Mouse (Mus musculus) kidney, postnatal 0 days (tissue): Measurements from ENCODE around the gene Snrpe. TPM values are rescaled to one million over a fixed set of nuclear protein-coding genes. Genes with fewer than 3 reads are reported as not detected.
A peak's percentile ranks its signal among the peaks of the same experiment; 100 is the strongest.

Experiments used
- ATAC-seq: fragments of 200-750 bp; cut with Nextera tagmentation; replicated peaks from 2 replicates; pipeline ENCODE4 v1.8.0; 2017; ENCODE audit warnings: low read depth, moderate number of reproducible peaks, moderate TSS enrichment, moderate library complexity; ENCODE audit not compliant: low FRiP score
- DNase-seq: peaks from one replicate; pipeline ENCODE4 v3.0.0-alpha.2; 2016; ENCODE audit warnings: low spot score
- H3K27ac ChIP-seq: fragments of 300-500 bp; sonication (generic); 2 replicates; pipeline ENCODE4 v1.5.1; 2014; ENCODE audit warnings: mild to moderate bottlenecking
- H3K27me3 ChIP-seq: fragments of 300-500 bp; sonication (generic); 2 replicates; pipeline ENCODE4 v1.6.1; 2014; ENCODE audit warnings: low read length, mixed read lengths; ENCODE audit not compliant: insufficient read depth
- H3K36me3 ChIP-seq: fragments of 300-500 bp; sonication (generic); 2 replicates; pipeline ENCODE4 v1.6.1; 2014; ENCODE audit warnings: low read length, mixed read lengths; ENCODE audit not compliant: insufficient read depth
- H3K4me1 ChIP-seq: fragments of 300-500 bp; sonication (generic); replicated peaks from 2 replicates; pipeline ENCODE4 v1.6.1; 2014; ENCODE audit warnings: antibody characterized with exemption, low read length, mixed read lengths; ENCODE audit not compliant: insufficient read depth
- H3K4me2 ChIP-seq: fragments of 300-500 bp; sonication (generic); 2 replicates; pipeline ENCODE4 v1.6.1; 2014; ENCODE audit warnings: mild to moderate bottlenecking, low read length, moderate library complexity, mixed read lengths
- H3K4me3 ChIP-seq: fragments of 300-500 bp; sonication (generic); replicated peaks from 2 replicates; pipeline ENCODE4 v1.5.1; 2014; ENCODE audit warnings: low read depth, low read length
- H3K9ac ChIP-seq: fragments of 300-500 bp; sonication (generic); 2 replicates; pipeline ENCODE4 v1.6.1; 2014; ENCODE audit warnings: low read depth, low read length
- H3K9me3 ChIP-seq: fragments of 300-500 bp; sonication (generic); replicated peaks from 2 replicates; pipeline ENCODE4 v1.6.1; 2016; ENCODE audit warnings: low read length, inconsistent platforms, mixed read lengths
- CTCF ChIP-seq: IDR thresholded peaks from 2 replicates; pipeline ENCODE4 v1.5.1; 2016; ENCODE audit warnings: antibody characterized with exemption, low read depth, mild to moderate bottlenecking, moderate library complexity
- WGBS: fragments of 180-500 bp; shearing (Covaris S2); extraction: QIAGEN DNeasy Blood & Tissue Kit; methylation state at CpG from one replicate; pipeline ENCODE4 v1.1.7; 2014; 5-methylcytosine and 5-hydroxymethylcytosine counted together
- polyA plus RNA-seq: library from polyadenylated mRNA; unstranded; fragments of >200 nt; fragmentation: Nextera tagmentation; extraction: Ambion mirVana; gene quantifications from 2 replicates; pipeline ENCODE4 v1.2.1, GENCODE M21; 2015

Gene Snrpe
- polyA plus RNA-seq, 1 experiment from 2014 or later: 663 TPM

- ATAC-seq: no peak
- no peaks in the 10 kb centered on the region for H3K9me3 ChIP-seq
- H3K27me3 ChIP-seq: no peaks in the 10 kb centered on the region
- no peak overlapping the region for H3K9ac ChIP-seq
- H3K4me3 ChIP-seq: no peak overlapping the region
- H3K4me2 ChIP-seq: no peak overlapping the region
- H3K4me1 ChIP-seq: no peaks in the 10 kb centered on the region
- no peak overlapping the region for H3K27ac ChIP-seq
- WGBS: 93% methylated on average over 2 of the region's 2 CpGs
- TF ChIP-seq CTCF: no peak
- DNase-seq: no peak
- peaks cover 71% of the 10 kb centered on the region for H3K36me3 ChIP-seq
Observed at GRCm38 (mm10) chr1:133641163-133641562, 31.1 kb upstream of the Snrpe start.

- Histone ChIP-seq H3K9me3 (no peaks in the 10 kb centered on the region), H3K4me3 (no peak overlapping the region), H3K9ac (no peak overlapping the region), H3K4me1 (no peaks in the 10 kb centered on the region), H3K27ac (no peak overlapping the region), H3K36me3 (peaks cover 69% of the 10 kb centered on the region), H3K27me3 (no peaks in the 10 kb centered on the region), H3K4me2 (no peak overlapping the region)
- ATAC-seq: no peak
- WGBS: 86% methylated on average over 6 of the region's 6 CpGs
- DNase-seq: no peak
- TF ChIP-seq CTCF: no peak
Observed at GRCm38 (mm10) chr1:133638517-133638916, 28.4 kb upstream of the Snrpe start.

- Histone ChIP-seq H3K4me2 (no peak overlapping the region), H3K9ac (no peak overlapping the region), H3K9me3 (no peaks in the 10 kb centered on the region), H3K36me3 (peaks cover 69% of the 10 kb centered on the region), H3K4me3 (no peak overlapping the region), H3K27ac (no peak overlapping the region), H3K4me1 (no peaks in the 10 kb centered on the region), H3K27me3 (no peaks in the 10 kb centered on the region)
- DNase-seq (peak; percentile 21), ATAC-seq (no peak)
- WGBS: 82% methylated on average over 2 of the region's 2 CpGs
- TF ChIP-seq CTCF: peak; percentile 61
Observed at GRCm38 (mm10) chr1:133632168-133632567, 22.1 kb upstream of the Snrpe start.

GRCm38 (mm10) chr1:133625052-133625451 lies 15.0 kb upstream of the Snrpe start:
- Histone ChIP-seq H3K9ac (no peak overlapping the region), H3K36me3 (peaks cover 59% of the 10 kb centered on the region), H3K4me2 (no peak overlapping the region), H3K27me3 (no peaks in the 10 kb centered on the region), H3K4me3 (no peak overlapping the region), H3K9me3 (no peaks in the 10 kb centered on the region), H3K4me1 (no peaks in the 10 kb centered on the region), H3K27ac (no peak overlapping the region)
- DNase-seq (no peak), ATAC-seq (no peak)
- no peak for TF ChIP-seq CTCF
- 81% methylated on average over 2 of the region's 2 CpGs for WGBS

GRCm38 (mm10) chr1:133618311-133618710 lies 8.2 kb upstream of the Snrpe start:
- DNase-seq: no peak
- H3K9ac ChIP-seq: no peak overlapping the region
- 75% methylated on average over 8 of the region's 8 CpGs for WGBS
- H3K4me3 ChIP-seq: no peak overlapping the region
- peaks cover 30% of the 10 kb centered on the region for H3K36me3 ChIP-seq
- ATAC-seq: no peak
- no peaks in the 10 kb centered on the region for H3K27me3 ChIP-seq
- no peaks in the 10 kb centered on the region for H3K9me3 ChIP-seq
- H3K27ac ChIP-seq: no peak overlapping the region
- no peak overlapping the region for H3K4me2 ChIP-seq
- TF ChIP-seq CTCF: no peak
- no peaks in the 10 kb centered on the region for H3K4me1 ChIP-seq

- Histone ChIP-seq H3K4me1 (no peaks in the 10 kb centered on the region), H3K4me2 (no peak overlapping the region), H3K27ac (no peak overlapping the region), H3K9me3 (no peaks in the 10 kb centered on the region), H3K9ac (no peak overlapping the region), H3K36me3 (peaks cover 26% of the 10 kb centered on the region), H3K4me3 (no peak overlapping the region), H3K27me3 (no peaks in the 10 kb centered on the region)
- ATAC-seq: no peak
- TF ChIP-seq CTCF: no peak
- 63% methylated on average over 2 of the region's 2 CpGs for WGBS
- no peak for DNase-seq
Observed at GRCm38 (mm10) chr1:133617908-133618307, 7.8 kb upstream of the Snrpe start.

GRCm38 (mm10) chr1:133613817-133614216 lies 3.7 kb upstream of the Snrpe start:
- WGBS: 76% methylated on average over 3 of the region's 3 CpGs
- Histone ChIP-seq H3K27ac (no peak overlapping the region), H3K4me2 (no peak overlapping the region), H3K27me3 (no peaks in the 10 kb centered on the region), H3K4me1 (no peaks in the 10 kb centered on the region), H3K4me3 (no peak overlapping the region), H3K9me3 (no peaks in the 10 kb centered on the region), H3K36me3 (peaks cover 5% of the 10 kb centered on the region; the same call in 1 of the 2 replicates), H3K9ac (no peak overlapping the region)
- TF ChIP-seq CTCF: peak; percentile 51
- ATAC-seq (no peak), DNase-seq (peak; percentile 25)
